Mouse (Mus musculus) stomach, postnatal 0 days (tissue): ENCODE measurements at regions not wholly inside any gene's neighbourhood (a gene's known extent, or its start where the extent isn't known, plus 50 kb on each side); places are given as distances from the start of the nearest gene placed in this dataset.

Experiments
- ATAC-seq: fragments of 200-750 bp; cut with Nextera tagmentation; 2 replicates; pipeline ENCODE4 v1.8.0; 2017; ENCODE audit not compliant: low FRiP score, low TSS enrichment
- DNase-seq: peaks from one replicate; pipeline ENCODE4 v3.0.0-alpha.2; 2016; ENCODE audit warnings: low spot score
- H3K27ac ChIP-seq: fragments of 300-500 bp; sonication (generic); replicated peaks from 2 replicates; pipeline ENCODE4 v1.5.1; 2014; ENCODE audit warnings: mild to moderate bottlenecking, control low read depth
- H3K27me3 ChIP-seq: fragments of 300-500 bp; sonication (generic); 2 replicates; pipeline ENCODE4 v1.6.1; 2014; ENCODE audit warnings: low read length; ENCODE audit not compliant: control insufficient read depth, insufficient read depth
- H3K36me3 ChIP-seq: fragments of 300-500 bp; sonication (generic); 2 replicates; pipeline ENCODE4 v1.6.1; 2014; ENCODE audit warnings: low read length, mixed read lengths; ENCODE audit not compliant: control insufficient read depth, insufficient read depth
- H3K4me1 ChIP-seq: fragments of 300-500 bp; sonication (generic); replicated peaks from 2 replicates; pipeline ENCODE4 v1.6.1; 2014; ENCODE audit warnings: antibody characterized with exemption; ENCODE audit not compliant: control insufficient read depth, insufficient read depth
- H3K4me2 ChIP-seq: fragments of 300-500 bp; sonication (generic); replicated peaks from 2 replicates; pipeline ENCODE4 v1.6.1; 2014; ENCODE audit warnings: low read depth, mild to moderate bottlenecking, control low read depth, moderate library complexity
- H3K4me3 ChIP-seq: fragments of 300-500 bp; sonication (generic); 2 replicates; pipeline ENCODE4 v1.5.1; 2014; ENCODE audit warnings: low read depth, low read length, control low read depth
- H3K9ac ChIP-seq: fragments of 300-500 bp; sonication (generic); 2 replicates; pipeline ENCODE4 v1.6.1; 2014; ENCODE audit warnings: mild to moderate bottlenecking, low read length, control low read depth, mixed read lengths
- H3K9me3 ChIP-seq: fragments of 300-500 bp; sonication (generic); 2 replicates; pipeline ENCODE4 v1.6.1; 2016; ENCODE audit warnings: low read length; ENCODE audit not compliant: control insufficient read depth
- CTCF ChIP-seq: IDR thresholded peaks from 2 replicates; pipeline ENCODE4 v1.5.1; 2016; ENCODE audit warnings: antibody characterized with exemption, low read depth, mild to moderate bottlenecking, moderate library complexity
- EP300 ChIP-seq: optimal IDR thresholded peaks from 2 replicates; pipeline ENCODE3; 2016; ENCODE audit warnings: antibody characterized with exemption
- WGBS: fragments of 180-500 bp; shearing (Covaris S2); extraction: QIAGEN DNeasy Blood & Tissue Kit; methylation state at CpG from one replicate; pipeline ENCODE4 v1.1.7; 2014; 5-methylcytosine and 5-hydroxymethylcytosine counted together

DNA sequence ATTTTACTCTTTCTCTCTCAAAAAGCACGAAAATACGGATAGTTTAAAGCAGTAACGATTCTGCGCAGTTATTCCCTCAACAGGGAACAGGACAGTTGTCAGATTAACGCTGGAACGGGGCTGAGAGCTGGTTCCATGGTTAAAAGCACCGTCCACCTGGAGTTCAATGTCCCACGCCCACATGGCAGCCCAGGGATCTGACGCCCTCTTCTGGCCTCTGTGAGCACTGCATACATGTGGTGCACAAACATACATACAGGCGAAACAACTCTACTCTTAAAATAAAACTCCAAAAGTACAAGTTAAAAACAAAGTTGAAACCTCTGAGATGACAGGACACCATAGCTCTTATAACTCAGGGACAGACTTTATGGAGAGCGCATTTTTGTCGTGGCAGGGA, 169.5 kb downstream of the Rpap3 start:
- Histone ChIP-seq H3K27me3 (no peaks in the 10 kb centered on the region), H3K4me1 (no peaks in the 10 kb centered on the region), H3K9ac (no peak overlapping the region), H3K36me3 (no peaks in the 10 kb centered on the region), H3K9me3 (no peaks in the 10 kb centered on the region), H3K4me3 (no peak overlapping the region), H3K27ac (no peak overlapping the region), H3K4me2 (no peak overlapping the region)
- TF ChIP-seq CTCF (peak; percentile 35), EP300 (no peak)
- DNase-seq (no peak), ATAC-seq (no peak)
- 89% methylated on average over 12 of the region's 12 CpGs for WGBS

DNA sequence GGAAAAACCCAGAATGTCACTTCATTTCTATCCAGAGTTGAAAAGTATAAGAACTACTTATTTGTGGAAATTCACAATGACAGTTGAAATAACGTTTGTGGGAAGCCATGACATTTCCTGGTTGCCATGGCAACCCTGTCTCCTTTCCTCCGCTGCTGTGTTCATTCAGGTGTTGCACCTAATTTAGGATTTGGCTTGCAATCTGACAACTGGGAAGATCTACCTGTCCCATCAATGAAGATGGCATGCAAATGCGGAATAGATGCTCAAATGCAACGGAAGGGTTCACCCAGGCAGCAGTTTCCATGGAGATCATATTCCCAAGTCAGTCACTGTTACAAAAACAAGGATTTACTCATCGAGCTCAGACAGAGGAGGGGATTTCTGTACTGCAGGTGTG, 170.7 kb downstream of the Rpap3 start:
- Histone ChIP-seq H3K4me1 (no peaks in the 10 kb centered on the region), H3K27me3 (no peaks in the 10 kb centered on the region), H3K9ac (no peak overlapping the region), H3K4me3 (no peak overlapping the region), H3K36me3 (no peaks in the 10 kb centered on the region), H3K27ac (no peak overlapping the region), H3K9me3 (no peaks in the 10 kb centered on the region), H3K4me2 (no peak overlapping the region)
- TF ChIP-seq EP300 (no peak), CTCF (no peak)
- ATAC-seq (no peak), DNase-seq (no peak)
- 78% methylated on average over 5 of the region's 5 CpGs for WGBS

DNA sequence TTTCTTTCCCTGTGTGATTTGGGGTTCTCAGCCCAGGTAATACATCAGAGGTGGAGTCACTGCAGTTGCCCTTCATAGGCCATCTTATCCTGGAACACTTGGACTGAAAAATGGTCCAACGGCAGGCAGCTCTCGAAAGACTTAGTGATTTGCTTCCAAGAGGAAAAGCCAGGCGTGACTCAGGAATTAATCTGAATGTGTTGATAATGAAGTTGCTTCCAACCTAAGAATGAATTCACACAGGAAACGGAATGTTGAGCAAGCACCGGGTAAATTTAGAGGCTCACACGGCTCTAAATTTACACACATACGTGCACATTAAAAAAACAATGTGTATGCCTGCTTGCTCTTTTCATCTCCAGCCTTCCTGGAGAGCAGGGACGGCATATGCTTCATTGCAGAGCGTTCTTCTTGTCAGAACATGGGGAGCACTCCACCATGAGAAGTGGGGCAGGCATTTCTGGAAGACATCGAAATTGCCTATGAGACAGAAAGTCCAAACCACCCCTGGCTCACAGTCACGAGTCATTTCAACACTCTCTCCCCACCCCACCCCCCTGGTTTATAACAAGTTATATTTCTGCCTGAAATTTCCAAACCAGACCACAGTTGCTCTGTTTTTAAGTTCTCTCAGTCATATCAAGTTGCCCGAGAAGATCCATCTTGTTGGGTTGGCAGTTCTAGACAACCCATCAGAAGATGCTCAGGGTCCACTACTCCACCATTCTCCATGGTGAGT, 171.9 kb downstream of the Rpap3 start:
- no peak for ATAC-seq
- H3K4me1 ChIP-seq: no peaks in the 10 kb centered on the region
- H3K27me3 ChIP-seq: no peaks in the 10 kb centered on the region
- no peak overlapping the region for H3K4me3 ChIP-seq
- no peak for DNase-seq
- no peak overlapping the region for H3K4me2 ChIP-seq
- no peaks in the 10 kb centered on the region for H3K36me3 ChIP-seq
- no peaks in the 10 kb centered on the region for H3K9me3 ChIP-seq
- WGBS: 61% methylated on average over 12 of the region's 12 CpGs
- no peak overlapping the region for H3K27ac ChIP-seq
- H3K9ac ChIP-seq: no peak overlapping the region
- TF ChIP-seq CTCF (no peak), EP300 (no peak)

DNA sequence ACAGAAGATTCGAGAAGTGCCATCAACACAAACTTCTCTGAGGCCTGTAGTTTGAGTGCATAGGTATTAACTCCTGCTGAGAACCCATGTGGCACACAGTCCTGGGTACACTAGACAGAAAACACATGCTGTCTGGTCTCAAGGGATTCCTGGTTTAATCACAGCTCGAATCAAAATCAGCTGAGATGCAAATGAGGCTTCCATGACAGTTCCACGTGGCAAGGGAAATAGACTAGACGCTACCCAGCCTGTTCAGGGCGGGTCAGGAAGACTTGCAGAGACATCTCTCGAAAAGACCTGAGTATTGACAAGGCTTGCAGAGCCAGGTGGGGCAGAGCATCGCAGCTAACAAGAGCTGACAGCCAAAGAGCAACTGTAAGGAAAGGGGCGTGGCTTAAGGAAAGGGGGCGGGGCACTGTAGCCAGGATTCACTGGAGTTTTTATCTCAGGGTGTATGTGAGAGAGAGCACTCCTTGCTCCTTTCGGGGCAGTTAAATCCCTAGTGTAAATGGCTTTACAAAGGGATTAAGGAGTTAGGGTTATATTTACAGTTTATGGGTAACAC, 173.2 kb downstream of the Rpap3 start:
- Histone ChIP-seq H3K27me3 (no peaks in the 10 kb centered on the region), H3K36me3 (no peaks in the 10 kb centered on the region), H3K4me1 (no peaks in the 10 kb centered on the region), H3K4me3 (no peak overlapping the region), H3K9ac (no peak overlapping the region), H3K4me2 (no peak overlapping the region), H3K27ac (no peak overlapping the region), H3K9me3 (no peaks in the 10 kb centered on the region)
- WGBS: 46% methylated on average over 10 of the region's 10 CpGs
- DNase-seq (no peak), ATAC-seq (no peak; the same call in 1 of the 2 replicates)
- TF ChIP-seq EP300 (no peak), CTCF (no peak)

DNA sequence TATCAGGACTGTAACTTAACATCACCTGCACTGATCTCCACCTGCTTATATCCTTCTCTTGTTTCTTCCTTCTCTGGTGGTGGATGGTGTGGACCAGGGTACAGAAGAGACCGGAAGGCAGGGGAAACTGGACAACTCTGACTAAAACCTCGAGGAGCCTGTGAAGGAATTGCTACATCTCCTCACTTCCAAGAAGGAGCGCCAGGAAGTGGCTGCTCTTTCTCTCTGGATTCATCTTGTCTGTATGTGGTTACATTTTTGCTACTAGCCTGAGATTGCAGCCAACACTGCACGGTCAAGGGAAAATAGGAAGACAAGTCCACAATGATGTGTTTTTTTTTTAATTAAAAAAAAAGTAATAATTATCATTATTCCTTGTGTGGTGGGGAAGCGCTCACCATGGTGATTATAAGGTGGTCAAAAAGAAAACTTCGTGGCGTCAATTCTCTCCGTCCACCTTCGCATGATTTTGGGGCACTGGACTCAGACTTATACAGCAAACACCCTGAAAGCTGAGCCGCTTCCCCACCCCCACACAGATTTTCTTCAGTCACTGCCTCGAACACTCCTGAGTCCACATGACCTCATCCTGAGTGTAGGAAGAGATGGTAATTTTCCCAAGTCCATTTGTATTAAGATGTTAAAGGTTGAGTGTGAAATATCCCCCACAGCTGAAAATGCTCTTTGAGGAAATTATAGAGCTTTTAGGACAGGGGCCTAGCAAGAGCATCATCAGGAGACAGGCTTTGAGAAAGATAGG, 177.2 kb downstream of the Rpap3 start:
- H3K9ac ChIP-seq: no peak overlapping the region
- 72% methylated on average over 11 of the region's 11 CpGs for WGBS

DNA sequence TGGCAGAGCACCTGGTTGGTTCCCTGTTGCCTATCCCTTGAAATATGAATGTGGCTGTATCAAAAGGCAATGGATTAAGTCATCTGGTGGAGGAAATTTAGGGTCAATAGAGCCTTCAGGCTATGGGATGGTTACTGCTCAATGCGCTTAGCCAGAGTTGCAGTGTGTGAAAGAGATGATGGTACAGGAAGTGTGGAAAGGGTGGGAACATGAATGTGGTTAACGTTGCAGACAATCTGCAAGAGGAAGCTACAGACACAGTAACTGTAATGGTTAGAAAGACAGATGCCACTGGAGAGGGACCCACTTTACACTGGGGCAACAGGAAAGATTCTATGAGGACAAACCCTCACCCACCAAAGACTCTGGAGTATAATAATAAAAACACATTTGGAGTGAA, 185.2 kb downstream of the Rpap3 start:
- TF ChIP-seq CTCF (no peak), EP300 (no peak)
- 82% methylated on average over 2 of the region's 2 CpGs for WGBS
- Histone ChIP-seq H3K27ac (no peak overlapping the region), H3K9me3 (no peaks in the 10 kb centered on the region), H3K4me2 (no peak overlapping the region), H3K36me3 (no peaks in the 10 kb centered on the region), H3K9ac (no peak overlapping the region), H3K4me3 (no peak overlapping the region), H3K4me1 (no peaks in the 10 kb centered on the region), H3K27me3 (no peaks in the 10 kb centered on the region)
- ATAC-seq: no peak
- DNase-seq: no peak

More for the DNA sequence above, 177.2 kb downstream of the Rpap3 start:
- Histone ChIP-seq H3K27me3 (no peaks in the 10 kb centered on the region), H3K4me2 (no peak overlapping the region), H3K36me3 (no peaks in the 10 kb centered on the region), H3K9me3 (no peaks in the 10 kb centered on the region), H3K27ac (no peak overlapping the region), H3K4me3 (no peak overlapping the region), H3K4me1 (no peaks in the 10 kb centered on the region)
- TF ChIP-seq CTCF: no peak
- no peak for TF ChIP-seq EP300
- no peak for ATAC-seq
- no peak for DNase-seq
